Mouse (Mus musculus): ENCODE results near the gene Spcs2. TPM values are rescaled to one million over a fixed set of nuclear protein-coding genes. Genes with fewer than 3 reads are reported as not detected.

The Spcs2 gene
- polyA plus RNA-seq, 1 experiment: 57.3 TPM

Other genes with a start within 250 kb of the Spcs2 start
- 2.6 and 3.5 TPM in 2 replicates for gene Tpbgl, start 236.4 kb downstream of the Spcs2 start, polyA plus RNA-seq (2012; rRNA removed)
- gene Slco2b1, start 152.1 kb downstream of the Spcs2 start, polyA plus RNA-seq (2012; rRNA removed): 23.3 and 27.0 TPM in 2 replicates
- 0.12 and 0.19 TPM in 2 replicates for gene Olfr520, start 133.2 kb downstream of the Spcs2 start, polyA plus RNA-seq (2012; rRNA removed)
- gene Olfr521, start 100.0 kb downstream of the Spcs2 start, polyA plus RNA-seq (2012; rRNA removed): not detected in 2 replicates
- gene Neu3, start 35.0 kb downstream of the Spcs2 start, polyA plus RNA-seq (2012; rRNA removed): 5.9 and 6.2 TPM in 2 replicates
- gene Xrra1, start 4.3 kb downstream of the Spcs2 start, polyA plus RNA-seq (2012; rRNA removed): 0.07 and 0.15 TPM in 2 replicates
- 5.2 and 8.0 TPM in 2 replicates for gene Rnf169, start 117.0 kb upstream of the Spcs2 start, polyA plus RNA-seq (2012; rRNA removed)
- 4.3 and 8.0 TPM in 2 replicates for gene Chrdl2, start 142.7 kb upstream of the Spcs2 start, polyA plus RNA-seq (2012; rRNA removed)